Mouse (Mus musculus) MEL-GATA-1-ER (cell line): ENCODE data around the gene Slc17a7.
"Not testable (repeated sequence)": the region's sequence is repeated elsewhere in the genome, so short reads cannot be mapped to it uniquely, and the experiment has no call there.

Experiments
- DNase-seq: peaks from one replicate; pipeline ENCODE4 v3.0.0-alpha.2; 2012; ENCODE audit warnings: low read depth; ENCODE audit errors: extremely low read depth

Slc17a7 gene

GRCm38 (mm10) chr7:45133446-45134159 is 30.1 kb upstream of the Slc17a7 start:
- no peak for DNase-seq

DNA sequence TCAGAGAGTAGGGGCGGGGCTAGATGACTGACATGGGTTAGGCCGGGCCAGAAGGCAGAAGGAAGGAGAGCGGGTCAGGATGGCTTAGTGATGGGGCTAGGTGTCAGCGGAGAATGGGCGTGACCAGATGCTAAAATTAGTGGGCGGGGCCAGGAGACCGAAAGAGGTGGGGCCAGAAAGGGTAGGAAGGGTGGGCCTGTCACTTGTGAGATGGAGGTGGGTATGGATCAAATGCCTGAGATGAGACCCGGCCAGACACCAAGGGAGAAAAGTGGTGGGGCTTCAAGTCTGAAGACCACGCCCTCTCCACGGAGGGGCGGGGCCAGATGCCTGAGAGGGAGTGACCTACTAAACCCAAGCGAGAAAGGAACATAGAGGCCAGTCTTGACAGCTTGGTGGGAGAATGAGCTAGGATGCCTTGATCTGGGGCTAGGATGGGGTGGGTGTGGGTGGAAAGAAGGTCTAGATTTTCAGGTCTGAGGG is 29.2 kb upstream of the Slc17a7 start:
- DNase-seq, result peak; percentile 82

DNA sequence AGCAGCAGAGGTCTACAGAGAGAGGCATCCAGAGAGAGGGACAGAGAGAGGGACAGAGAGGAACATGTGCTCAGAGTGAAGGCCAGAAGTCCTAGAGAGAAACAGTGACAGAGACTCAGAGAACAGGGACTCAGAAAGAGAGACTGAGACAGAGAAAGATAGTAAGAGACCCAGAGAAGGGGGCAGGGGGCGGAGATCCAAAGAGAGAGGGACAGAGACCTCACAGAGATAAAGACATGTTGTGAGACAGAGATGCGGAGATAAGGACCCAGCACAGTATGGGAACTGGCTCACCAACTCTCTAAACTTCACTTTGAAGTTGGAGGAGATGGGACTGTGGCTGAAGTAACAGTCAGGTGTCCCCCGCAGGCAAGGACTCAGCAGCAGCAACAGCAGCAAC is 28.4 kb upstream of the Slc17a7 start:
- DNase-seq, result no peak

- peak; percentile 81 for DNase-seq
These were observed 27.7 kb upstream of the Slc17a7 start, which contains the start of the genes Gm45713 and Flt3l for GRCm38 (mm10) chr7:45135993-45136567. TSS of gene Gm45713 (minus strand) at chr7:45136231. TSS of gene Flt3l (minus strand) at chr7:45136432.

- peak; percentile 99 for DNase-seq
These were observed 26.4 kb upstream of the Slc17a7 start for GRCm38 (mm10) chr7:45137171-45138006.

- no peak for DNase-seq
These were observed 25.3 kb upstream of the Slc17a7 start for GRCm38 (mm10) chr7:45138403-45138802.

DNA sequence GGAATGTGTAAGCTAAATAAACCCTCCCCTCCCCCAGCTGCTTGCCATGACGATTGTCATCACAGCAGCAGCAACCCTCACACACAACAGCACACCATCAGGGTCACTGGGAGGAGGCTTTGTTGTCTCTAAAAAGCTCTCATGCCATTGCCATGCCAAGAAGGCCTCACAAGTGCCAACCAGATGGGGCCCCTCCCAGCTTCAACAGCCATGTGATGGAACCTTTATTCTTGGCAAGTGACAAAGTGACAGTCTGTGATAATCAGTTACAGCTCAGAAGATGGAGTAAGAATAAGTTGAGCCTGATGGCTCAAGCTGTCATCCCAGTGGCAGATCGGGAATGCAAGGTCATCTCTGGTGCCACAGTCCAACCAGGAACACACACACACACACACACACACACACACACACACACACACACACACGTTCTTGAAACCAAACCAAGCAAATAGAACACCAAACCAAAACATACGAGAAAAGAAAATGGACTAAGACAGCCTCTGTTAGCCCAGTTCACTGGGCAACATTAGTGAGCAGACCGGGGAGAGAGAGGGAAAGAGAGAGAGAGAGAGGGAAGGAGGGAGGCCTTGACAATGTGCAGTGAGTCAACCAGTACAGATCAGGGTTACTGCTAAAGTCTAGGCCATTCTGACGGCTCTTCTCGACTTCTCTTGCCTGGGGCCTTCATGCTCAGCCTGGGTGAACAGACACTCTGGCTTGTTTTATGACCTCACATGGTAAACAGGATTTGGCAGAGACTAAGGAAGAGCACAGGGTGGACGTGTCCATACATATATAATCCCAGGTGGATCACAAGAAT is 23.6 kb upstream of the Slc17a7 start:
- no peak for DNase-seq

DNA sequence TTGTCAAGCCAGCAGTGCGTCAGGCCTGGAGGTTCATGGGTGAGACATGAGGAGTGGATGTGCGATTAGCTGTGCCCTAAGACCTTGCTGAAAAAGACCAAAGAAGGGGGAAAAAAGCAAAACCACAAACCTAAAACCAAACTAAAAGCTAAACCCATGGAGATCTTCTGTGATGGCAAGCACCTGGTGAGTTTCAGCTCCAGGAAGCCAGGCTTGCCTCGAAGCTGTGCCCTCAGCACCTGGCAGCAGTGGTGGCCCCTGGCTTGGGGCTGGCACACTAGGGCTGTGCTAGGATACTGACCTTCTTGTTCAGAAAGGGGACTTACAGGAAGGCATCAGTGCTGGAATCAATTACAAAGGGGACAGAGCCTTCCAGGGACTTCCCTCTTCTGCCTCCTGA is 22.4 kb upstream of the Slc17a7 start:
- no peak for DNase-seq

DNA sequence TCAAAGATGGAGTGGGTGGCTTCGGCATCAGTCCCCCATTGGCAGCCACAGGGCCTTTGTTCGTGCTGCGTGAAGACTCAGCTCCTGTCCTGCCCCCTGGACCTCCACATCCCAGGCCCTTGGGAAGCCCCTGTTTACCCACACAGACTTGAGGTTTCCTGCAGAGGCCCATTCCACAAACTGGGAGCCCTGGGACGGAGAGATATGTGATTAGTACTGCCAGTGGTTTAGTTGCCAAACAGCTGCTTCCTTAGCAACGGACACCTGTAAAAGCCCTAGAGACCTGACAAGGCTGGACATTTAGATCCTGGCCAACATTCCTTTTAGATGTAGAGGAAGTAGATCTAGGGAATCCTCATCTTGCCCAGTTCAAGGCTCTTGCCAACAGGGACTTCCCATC is 21.8 kb upstream of the Slc17a7 start:
- no peak for DNase-seq

DNA sequence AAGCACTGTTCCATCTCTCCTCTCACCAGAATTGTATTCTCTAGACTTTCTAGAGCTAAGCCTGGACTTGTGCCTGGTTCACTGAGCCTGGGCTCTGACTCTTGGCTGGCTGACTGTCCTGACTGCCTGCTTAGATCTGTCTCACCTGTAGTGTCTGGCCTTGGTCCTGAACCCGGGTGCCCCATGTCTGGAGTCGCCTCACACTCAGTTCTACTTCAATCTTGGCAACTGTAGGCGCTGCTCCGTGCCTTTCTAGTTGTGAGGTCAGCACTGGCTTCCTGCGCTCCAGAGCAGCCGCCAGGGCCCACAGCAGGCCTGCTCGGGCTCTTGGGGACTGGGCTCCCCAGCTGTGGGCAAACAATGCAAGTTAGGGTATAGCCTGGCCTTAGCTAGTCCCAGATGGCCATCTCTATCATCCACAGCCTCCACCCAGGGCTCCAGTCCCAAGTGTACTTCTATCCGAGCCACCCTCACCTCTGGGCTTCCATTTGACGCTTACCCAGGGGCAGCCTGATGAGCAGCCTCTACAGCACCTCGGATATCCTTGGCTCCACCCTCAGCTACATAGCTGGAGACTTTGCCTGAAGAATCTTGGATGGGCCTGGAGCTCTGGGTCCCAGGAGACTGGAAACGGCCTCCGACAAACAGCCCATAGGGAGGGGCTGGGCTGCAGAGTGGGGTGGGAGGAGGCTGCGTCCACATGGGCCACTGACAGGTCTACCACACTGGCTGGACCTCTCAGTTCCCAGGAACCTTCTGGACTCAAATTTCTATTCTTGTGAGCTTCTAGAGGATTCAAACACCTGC is 19.2 kb upstream of the Slc17a7 start:
- DNase-seq, result no peak

- no peak for DNase-seq
These were observed 18.3 kb upstream of the Slc17a7 start for GRCm38 (mm10) chr7:45145460-45145859.

DNA sequence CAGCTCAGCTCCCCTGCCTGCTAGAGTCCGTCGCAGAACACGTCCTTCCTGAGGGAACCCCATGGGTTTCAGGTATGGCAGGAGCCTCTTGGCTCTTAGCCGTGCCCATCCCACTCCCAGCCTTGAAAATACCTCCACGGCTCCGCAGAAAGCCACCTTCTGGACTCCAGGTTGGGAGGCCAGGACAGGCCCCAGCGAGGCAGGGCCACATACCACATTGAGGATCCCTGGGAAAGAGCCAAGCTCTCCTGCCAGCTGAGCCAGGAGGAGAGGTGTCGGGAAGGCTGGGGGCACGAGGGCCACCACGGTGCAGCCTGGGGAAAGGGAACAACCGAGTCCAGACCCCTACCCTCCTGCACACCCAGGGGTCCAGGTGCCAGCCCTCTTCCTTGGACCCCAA is 16.5 kb upstream of the Slc17a7 start:
- DNase-seq, result no peak

DNA sequence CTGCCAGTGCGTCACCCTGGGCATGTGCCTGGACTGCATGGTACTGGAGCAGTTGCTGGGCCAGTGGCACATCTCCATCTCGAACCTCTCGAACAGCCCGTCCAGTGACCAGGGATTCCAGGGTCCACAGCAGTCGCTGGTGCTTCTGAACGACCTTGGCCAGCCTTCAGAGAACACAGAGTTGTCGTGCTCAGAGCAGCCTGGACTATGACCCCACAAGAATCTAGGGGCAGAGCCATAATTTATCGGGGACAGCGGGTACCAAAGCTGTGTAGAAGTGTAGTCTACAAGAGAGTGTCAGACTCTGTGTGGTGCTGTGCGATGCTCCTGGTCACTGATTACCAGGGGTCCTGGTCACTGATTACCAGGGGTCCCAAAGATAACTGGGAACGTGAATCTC is 15.8 kb upstream of the Slc17a7 start:
- DNase-seq, result no peak

GRCm38 (mm10) chr7:45148534-45149098 is 15.1 kb upstream of the Slc17a7 start:
- no peak for DNase-seq

DNA sequence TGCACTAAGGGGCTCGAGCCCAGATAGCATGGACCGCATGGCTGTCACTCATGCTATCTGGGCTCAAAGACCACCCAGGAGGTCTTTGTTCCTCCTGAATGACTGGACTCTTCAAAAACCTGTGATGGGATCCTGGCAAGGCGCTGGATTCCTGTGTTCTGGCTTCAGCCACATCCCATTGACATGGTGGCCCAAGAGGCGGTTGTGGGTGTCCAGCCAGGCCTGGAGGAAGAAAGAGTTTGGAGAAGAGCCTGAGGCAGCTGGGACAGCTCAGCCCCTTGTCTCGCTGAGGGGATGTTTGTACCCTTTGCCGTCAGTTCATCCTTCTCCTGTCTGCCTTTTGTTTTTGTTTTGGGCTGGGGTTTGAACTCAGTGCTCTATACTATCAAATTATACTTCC is 14.2 kb upstream of the Slc17a7 start:
- no peak for DNase-seq

GRCm38 (mm10) chr7:45150321-45150720 is 13.4 kb upstream of the Slc17a7 start:
- no peak for DNase-seq

DNA sequence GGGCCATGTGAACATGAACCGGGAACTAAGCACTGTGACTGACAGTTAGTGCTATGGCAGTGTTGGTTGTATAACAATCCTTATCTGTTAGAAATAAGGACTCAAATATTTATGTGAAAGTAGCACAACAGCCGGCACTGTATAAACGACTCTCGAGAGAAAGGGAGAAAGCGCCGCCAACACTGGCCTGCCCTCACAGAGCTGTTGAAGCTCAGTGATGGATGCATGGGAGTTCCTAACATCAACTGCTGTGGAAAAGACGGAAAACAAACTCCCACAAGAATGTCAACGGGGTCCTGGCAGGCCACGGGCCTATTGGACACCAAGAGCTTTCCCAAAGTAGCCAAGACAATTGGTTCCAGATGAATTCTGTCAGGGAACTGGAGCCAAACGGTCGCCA is 12.4 kb upstream of the Slc17a7 start:
- no peak for DNase-seq

- DNase-seq, result not testable (repeated sequence)
These were observed 10.7 kb upstream of the Slc17a7 start for GRCm38 (mm10) chr7:45153052-45153451.

DNA sequence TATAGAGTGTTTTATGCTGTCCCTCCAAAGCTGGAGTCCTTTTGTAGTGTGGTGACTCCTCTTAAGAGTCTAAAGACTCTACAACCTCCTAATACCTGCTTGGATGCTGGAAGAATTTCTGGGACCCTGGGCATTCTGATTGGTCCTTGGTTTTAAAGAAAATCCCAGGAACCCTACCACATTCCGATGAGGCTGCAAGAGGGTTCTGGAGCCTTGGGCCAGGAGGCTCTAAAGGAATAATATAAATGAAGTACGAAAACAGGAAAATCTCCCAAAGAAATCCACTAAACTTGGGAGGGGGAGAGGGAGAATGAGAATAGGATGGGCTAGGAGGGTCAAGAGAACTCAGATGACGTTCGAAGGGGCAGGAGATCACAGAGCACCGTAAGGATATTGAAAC is 10.2 kb upstream of the Slc17a7 start:
- DNase-seq, result no peak
